Mouse (Mus musculus) telencephalon, adult 2 months (tissue): Measurements from ENCODE around the gene Habp2.

Experiments
- DNase-seq: peaks from one replicate; pipeline ENCODE4 v3.0.0-alpha.2; 2011; ENCODE audit warnings: low read depth, low spot score

Gene Habp2

DNA sequence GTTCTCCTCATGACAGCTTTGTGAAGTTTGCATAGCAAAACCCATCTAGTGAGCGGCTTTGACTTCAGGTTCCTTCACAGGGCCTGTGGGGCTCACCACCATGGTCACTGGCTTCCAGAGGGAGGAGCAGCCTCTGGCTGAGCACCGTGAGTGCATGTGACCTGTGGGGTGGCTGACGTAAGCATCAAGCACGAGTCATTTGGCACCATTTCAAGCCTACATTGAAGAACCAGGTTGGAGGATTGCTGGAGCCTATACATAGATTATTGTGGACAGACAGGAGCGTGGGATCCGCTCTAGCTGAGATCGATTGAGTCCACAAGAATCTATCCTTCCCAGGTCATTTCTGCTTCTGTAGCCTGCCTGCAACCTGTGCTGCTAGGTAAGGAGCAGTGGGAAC lies at the start of gene Habp2:
TSS of gene Habp2 (plus strand) at position 272 of the 400 bp plus-strand sequence.
- no peak for DNase-seq

- DNase-seq, result no peak
These were observed 48.4 kb upstream of the Habp2 start for GRCm38 (mm10) chr19:56238501-56238900.

DNA sequence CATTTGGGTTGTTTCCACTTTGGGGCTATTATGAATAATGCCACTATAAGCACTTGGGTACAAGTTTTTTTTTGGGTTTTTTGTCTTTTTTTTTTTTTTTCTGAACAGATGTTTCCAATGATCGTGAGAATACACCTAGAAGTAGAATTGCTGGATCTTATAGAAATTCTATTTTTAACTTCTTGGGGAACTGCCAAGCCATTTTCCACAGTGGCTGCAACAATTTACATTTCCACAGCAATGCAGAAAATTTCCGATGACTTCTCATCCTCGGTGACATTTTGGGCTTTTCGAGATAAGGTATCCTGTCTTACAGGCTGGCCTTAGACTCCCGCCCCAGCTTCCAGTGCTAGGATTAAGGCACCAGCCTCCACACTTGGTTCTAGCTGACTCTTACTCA lies 41.7 kb upstream of the Habp2 start:
- peak; percentile 8 for DNase-seq

DNA sequence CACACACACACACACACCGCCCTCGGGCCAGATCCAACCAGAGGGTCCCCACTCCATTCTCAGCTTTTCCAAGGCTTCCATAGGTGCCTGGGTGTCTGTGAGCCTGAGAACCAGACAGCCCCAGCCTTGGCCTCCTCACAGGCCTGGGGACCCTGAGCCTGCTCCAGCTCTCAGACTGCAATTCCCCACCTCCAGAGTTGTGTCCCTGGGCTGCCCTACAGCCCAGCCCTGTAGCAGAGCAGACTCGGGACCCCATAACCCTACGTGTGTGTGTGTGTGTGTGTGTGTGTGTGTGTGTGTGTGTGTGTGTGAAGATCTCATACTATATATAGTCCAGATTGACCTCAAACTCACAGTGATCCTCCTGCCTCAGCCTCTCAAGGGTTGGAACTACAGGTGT lies 34.1 kb upstream of the Habp2 start:
- no peak for DNase-seq

- no peak for DNase-seq
These were observed 33.7 kb upstream of the Habp2 start for GRCm38 (mm10) chr19:56253271-56253670.

DNA sequence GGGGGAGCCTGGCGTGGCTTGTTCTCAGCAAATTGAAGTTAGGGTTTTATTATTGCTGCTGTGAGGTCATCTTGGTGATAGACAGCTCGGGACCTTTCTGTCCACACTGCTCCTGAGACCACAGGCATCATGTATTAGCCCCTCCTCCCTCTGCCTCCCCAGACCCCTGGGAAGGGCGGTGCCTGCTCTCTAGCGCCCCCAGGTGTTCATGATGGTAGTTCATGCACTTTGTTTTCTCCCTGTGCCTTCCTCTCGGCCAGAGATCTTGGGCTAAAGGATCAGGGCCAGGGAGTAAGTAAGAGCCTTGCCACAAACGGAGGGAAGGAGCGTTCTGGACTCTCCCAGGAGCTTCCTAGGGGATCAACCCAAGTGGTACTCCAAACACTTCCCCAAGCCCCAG lies 32.2 kb upstream of the Habp2 start:
- DNase-seq, result no peak

DNA sequence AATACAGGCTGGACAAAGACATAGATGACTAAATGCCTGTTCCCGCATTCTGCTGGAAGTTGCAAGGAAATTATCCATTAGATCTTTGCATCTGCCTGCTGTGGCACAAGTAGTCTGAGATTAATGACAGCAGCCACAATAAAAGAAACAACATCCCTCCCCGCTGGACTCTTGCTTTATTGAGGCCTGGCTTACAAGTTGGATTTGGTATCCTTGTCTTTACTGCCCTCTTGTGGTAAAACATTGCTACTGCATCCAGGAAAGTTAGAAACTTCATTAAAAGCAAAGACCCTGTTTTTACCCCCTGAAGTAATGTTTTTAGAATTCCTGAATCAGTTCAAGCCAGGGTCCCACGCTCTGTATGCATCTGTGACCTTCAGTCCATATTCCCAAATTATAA lies 31.4 kb upstream of the Habp2 start:
- DNase-seq, result peak; percentile 19

DNA sequence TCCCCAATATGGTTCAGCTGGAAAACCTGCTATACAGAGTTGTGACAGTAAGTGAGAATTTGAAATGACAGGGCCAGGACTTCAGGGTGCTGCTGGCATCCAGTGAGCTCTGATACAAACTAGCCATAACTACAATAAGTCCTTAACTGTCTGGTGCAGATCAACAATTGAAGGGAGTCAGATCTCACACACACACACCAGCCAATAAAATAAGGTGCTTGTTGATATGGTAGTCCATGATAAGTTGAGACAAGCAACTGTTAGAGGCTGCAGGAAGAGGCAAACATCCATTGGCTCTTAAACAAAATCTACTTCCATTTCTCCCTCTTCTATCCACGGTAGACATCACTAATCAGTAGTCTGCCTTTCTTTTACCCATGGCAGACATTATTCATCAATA lies 30.7 kb upstream of the Habp2 start:
- DNase-seq, result no peak

DNA sequence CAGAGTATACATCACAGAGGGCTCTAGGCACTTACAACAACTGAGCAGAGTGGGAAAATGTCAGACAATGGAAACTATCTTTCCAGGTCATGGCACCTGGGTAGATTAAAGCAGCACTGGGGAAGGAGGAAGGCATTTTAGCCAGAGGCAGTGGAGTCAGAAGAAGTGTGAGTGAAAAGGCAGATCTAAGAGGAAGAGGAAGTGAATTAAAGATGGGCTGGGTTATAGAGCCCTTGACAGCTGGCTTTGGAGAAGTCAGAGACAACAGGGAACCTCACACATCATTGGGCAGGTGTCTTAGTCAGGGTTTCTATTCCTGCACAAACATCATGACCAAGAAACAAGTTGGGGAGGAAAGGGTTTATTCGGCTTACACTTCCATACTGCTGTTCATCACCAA lies 30.2 kb upstream of the Habp2 start:
- no peak for DNase-seq

- DNase-seq, result no peak
These were observed 23.2 kb upstream of the Habp2 start for GRCm38 (mm10) chr19:56263696-56264095.

GRCm38 (mm10) chr19:56264175-56264574 lies 22.8 kb upstream of the Habp2 start:
- no peak for DNase-seq

DNA sequence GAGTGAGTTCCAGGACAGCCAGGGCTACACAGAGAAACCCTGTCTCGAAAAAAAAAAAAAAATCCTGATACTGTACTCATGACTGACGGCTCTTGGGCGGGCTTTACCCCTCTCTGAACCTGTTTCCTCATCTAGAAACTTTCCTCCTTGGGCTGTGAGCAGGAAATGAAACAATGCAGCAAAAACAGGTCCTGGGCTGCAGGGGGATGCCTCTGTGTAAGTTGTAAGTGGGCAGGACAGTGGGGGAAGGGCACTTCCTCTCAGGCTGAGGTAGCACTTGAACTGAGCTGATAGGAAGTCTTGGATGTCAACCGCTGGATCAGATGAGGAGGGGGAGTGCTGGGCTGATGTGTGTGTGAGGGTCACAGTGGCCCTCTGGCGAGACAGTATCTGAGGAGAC lies 21.8 kb upstream of the Habp2 start:
- DNase-seq, result no peak

DNA sequence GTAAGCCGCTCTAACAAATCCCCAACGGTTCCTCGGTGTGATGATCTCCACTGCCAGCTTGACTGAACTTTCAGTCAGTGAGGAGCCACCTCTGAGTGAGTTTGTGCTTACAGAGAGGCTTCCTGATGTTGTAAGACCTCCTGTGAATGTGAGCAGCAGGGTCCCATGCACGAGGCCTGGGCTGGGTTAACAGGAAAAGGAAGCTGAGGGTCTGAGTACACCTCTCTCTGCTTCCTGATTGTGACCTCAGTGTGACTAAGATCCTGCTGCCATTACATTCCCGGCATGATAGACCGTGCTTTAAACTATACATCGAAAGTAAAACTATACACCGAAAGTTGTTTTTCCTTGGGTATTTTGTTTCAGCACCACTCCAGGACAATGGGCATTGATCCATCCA lies 14.9 kb upstream of the Habp2 start:
- DNase-seq, result no peak

- DNase-seq, result no peak
These were observed 9.7 kb upstream of the Habp2 start for GRCm38 (mm10) chr19:56277140-56277804.

- DNase-seq, result no peak
These were observed 9.0 kb upstream of the Habp2 start for GRCm38 (mm10) chr19:56277951-56278350.

GRCm38 (mm10) chr19:56278366-56278765 lies 8.6 kb upstream of the Habp2 start:
- DNase-seq, result no peak

GRCm38 (mm10) chr19:56285222-56285621 lies 1.7 kb upstream of the Habp2 start:
- DNase-seq, result no peak

- no peak for DNase-seq
These were observed 837 bp downstream of the Habp2 start for GRCm38 (mm10) chr19:56287580-56288367.

DNA sequence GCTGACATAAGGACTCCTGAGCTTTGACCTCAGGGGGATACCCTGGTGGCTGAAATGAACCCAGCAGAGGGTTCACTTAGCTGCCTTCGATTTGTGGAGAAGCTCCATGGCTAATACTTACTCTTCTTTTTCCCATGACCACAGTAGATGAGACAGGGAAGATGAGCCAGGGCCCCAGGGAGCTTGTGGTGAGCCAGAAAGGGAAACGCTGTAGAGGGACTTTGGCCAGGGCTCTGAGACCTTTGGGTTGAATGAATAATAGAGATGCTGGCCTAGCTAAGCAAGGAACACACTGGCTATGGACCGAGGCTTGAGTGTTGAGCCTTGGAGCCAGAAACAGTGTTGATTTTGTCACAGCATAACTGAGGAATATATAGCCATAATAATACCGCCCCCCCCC lies 1.5 kb downstream of the Habp2 start:
- no peak for DNase-seq

DNA sequence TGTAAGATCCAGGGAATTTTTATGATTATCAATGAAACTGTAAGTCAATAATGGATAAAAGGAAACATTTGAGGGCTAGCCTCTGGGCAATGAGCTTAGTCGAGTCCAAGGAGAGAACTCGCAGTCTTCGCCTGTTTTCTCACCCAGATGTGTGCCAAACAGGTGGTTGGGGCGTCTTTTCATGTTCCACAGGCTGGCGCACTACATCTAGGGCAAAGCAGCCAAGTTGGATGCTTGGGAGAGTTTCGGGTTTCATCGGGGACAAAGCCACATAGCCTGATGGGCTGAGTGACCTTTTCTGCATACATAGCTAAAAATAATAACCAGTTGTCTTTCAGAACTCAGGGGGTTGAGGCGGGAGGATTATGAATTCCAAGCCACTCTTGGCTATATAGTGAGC lies 2.7 kb downstream of the Habp2 start:
- no peak for DNase-seq

DNA sequence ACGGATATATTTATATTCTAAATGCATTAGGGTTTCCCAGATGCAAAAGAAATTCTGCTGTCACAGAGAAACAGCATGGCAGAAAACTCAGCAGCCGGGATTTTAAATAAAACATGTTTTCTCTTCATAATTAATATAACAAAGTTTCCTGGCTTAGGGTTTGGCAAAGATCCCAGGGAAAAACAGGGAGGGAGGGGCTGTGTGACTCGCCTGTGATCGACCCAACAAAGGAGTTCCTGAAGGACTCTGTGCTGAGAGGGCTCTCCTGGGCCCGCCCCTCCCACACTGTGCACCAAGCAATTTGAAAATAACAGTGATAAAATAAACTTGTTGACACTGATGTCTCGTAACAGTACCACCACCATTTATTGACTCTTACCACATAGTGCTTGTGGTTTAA lies 5.0 kb downstream of the Habp2 start:
- DNase-seq, result peak; percentile 18

DNA sequence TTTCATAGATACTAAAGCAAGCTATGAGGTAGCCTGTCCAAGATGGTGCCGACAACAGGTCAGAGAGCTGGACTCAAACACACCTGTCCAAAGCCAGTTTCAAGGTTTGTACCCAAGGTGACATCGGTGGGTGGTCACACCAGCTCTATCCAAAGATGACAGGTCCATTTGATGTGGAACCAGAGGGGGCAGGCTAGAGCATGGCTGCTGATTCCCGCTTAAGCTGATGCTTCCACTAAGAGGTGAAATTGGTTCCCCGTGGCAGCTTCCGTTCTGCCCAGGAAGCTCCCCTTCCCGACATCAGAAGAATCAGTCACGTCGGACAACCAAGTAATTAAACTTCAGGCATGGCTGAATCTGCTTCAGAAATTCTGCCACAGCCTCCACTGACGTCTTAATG lies 5.4 kb downstream of the Habp2 start:
- no peak for DNase-seq

- peak; percentile 19 for DNase-seq
These were observed 7.9 kb downstream of the Habp2 start for GRCm38 (mm10) chr19:56294654-56295399.
